Mouse (Mus musculus) CH12.LX (cell line): ENCODE measurements around the gene Itln1.

ENCODE experiments used
- CTCF ChIP-seq, 2 experiments: IDR thresholded peaks in 1 of 2; conservative IDR thresholded peaks in 1 of 2; 2 replicates each; pipeline ENCODE4 v1.5.1; 2011 to 2012; ENCODE audit warnings: low read depth in 2 of 2, low read length in 2 of 2, improper control_type of control experiment in 1 of 2, inconsistent platforms in 1 of 2, mild to moderate bottlenecking in 1 of 2, moderate library complexity in 1 of 2
- E2F4 ChIP-seq: IDR thresholded peaks from 2 replicates; pipeline ENCODE4 v1.6.1; 2011; ENCODE audit warnings: low read depth, low read length, improper control_type of control experiment; ENCODE audit not compliant: insufficient replicate concordance
- IRF4 ChIP-seq: IDR thresholded peaks from 2 replicates; pipeline ENCODE4 v1.6.1; 2014; ENCODE audit warnings: low read depth, mild to moderate bottlenecking, inconsistent platforms, low read length, improper control_type of control experiment
- KAT2A ChIP-seq: IDR thresholded peaks from 2 replicates; pipeline ENCODE4 v1.6.1; 2012; ENCODE audit warnings: low read length, improper control_type of control experiment, inconsistent platforms; ENCODE audit not compliant: insufficient replicate concordance
- MYC ChIP-seq: IDR thresholded peaks from 2 replicates; pipeline ENCODE4 v1.6.1; 2011; ENCODE audit warnings: low read depth, mild to moderate bottlenecking, improper control_type of control experiment, low read length
- POLR2A ChIP-seq: IDR thresholded peaks from 2 replicates; pipeline ENCODE4 v1.6.1; 2011; ENCODE audit warnings: low read depth, mild to moderate bottlenecking, improper control_type of control experiment, low read length
- RAD21 ChIP-seq: IDR thresholded peaks from 2 replicates; pipeline ENCODE4 v1.6.1; 2011; ENCODE audit warnings: low read depth, mild to moderate bottlenecking, low read length, improper control_type of control experiment, moderate library complexity
- RCOR1 ChIP-seq: conservative IDR thresholded peaks from 2 replicates; pipeline ENCODE4 v1.6.1; 2012; ENCODE audit warnings: low read depth, mild to moderate bottlenecking, inconsistent platforms, low read length, improper control_type of control experiment
- TBP ChIP-seq: conservative IDR thresholded peaks from 2 replicates; pipeline ENCODE4 v1.6.1; 2011; ENCODE audit warnings: low read depth, low read length, improper control_type of control experiment
- TCF12 ChIP-seq: IDR thresholded peaks from 2 replicates; pipeline ENCODE4 v1.6.1; 2014; ENCODE audit warnings: low read depth, mild to moderate bottlenecking, inconsistent platforms, low read length, improper control_type of control experiment
- USF2 ChIP-seq: conservative IDR thresholded peaks from 2 replicates; pipeline ENCODE4 v1.6.1; 2011; ENCODE audit warnings: low read depth, low read length, improper control_type of control experiment

- TF ChIP-seq E2F4 (no peak), KAT2A (no peak), CTCF (conservative IDR thresholded peaks at IDR 0.05 in 1 of 2, IDR thresholded peaks at IDR 0.05 in 1 of 2; ENCODE audit: low read depth in 2 of 2, low read length in 2 of 2) (no peak), TBP (no peak), USF2 (no peak), RCOR1 (no peak), POLR2A (no peak), MYC (no peak), IRF4 (no peak), TCF12 (no peak), RAD21 (no peak)
Measured at GRCm38 (mm10) chr1:171563042-171563441, 27.9 kb upstream of the Itln1 start.
